Mouse (Mus musculus) intestine, embryonic 16.5 days (tissue): ENCODE data around the gene Polr3e. TPM values are rescaled to one million over a fixed set of nuclear protein-coding genes. Genes with fewer than 3 reads are reported as not detected.

Source experiments
- ATAC-seq: fragments of 200-750 bp; cut with Nextera tagmentation; 2 replicates; pipeline ENCODE4 v1.8.0; 2017; ENCODE audit warnings: moderate TSS enrichment, moderate library complexity
- H3K27ac ChIP-seq: fragments of 300-500 bp; sonication (generic); 2 replicates; pipeline ENCODE4 v1.5.1; 2014; ENCODE audit warnings: mild to moderate bottlenecking, low read length
- H3K27me3 ChIP-seq: fragments of 300-500 bp; sonication (generic); replicated peaks from 2 replicates; pipeline ENCODE4 v1.6.1; 2014; ENCODE audit warnings: low read length, control low read depth, mixed read lengths; ENCODE audit not compliant: control insufficient read depth, insufficient read depth
- H3K36me3 ChIP-seq: fragments of 300-500 bp; sonication (generic); 2 replicates; pipeline ENCODE4 v1.6.1; 2014; ENCODE audit warnings: low read length, control low read depth; ENCODE audit not compliant: control insufficient read depth, insufficient read depth
- H3K4me1 ChIP-seq: fragments of 300-500 bp; sonication (generic); 2 replicates; pipeline ENCODE4 v1.6.1; 2014; ENCODE audit warnings: low read length, control low read depth, mixed read lengths; ENCODE audit not compliant: control insufficient read depth, insufficient read depth
- H3K4me2 ChIP-seq: fragments of 300-500 bp; sonication (generic); 2 replicates; pipeline ENCODE4 v1.6.1; 2014; ENCODE audit warnings: low read depth, low read length, control low read depth
- H3K4me3 ChIP-seq: fragments of 300-500 bp; sonication (generic); 2 replicates; pipeline ENCODE4 v1.5.1; 2014; ENCODE audit warnings: mild to moderate bottlenecking, low read length
- H3K9ac ChIP-seq: fragments of 300-500 bp; sonication (generic); 2 replicates; pipeline ENCODE4 v1.6.1; 2014; ENCODE audit warnings: low read depth, low read length
- H3K9me3 ChIP-seq: fragments of 300-500 bp; sonication (generic); 2 replicates; pipeline ENCODE4 v1.6.1; 2016; ENCODE audit warnings: low read length, control low read depth; ENCODE audit not compliant: control insufficient read depth
- WGBS: fragments of 180-500 bp; shearing (Covaris S2); extraction: QIAGEN DNeasy Blood & Tissue Kit; methylation state at CpG from one replicate; pipeline ENCODE4 v1.1.7; 2014; 5-methylcytosine and 5-hydroxymethylcytosine counted together
- polyA plus RNA-seq: library from polyadenylated mRNA; unstranded; fragments of >200 nt; fragmentation: Nextera tagmentation; extraction: Ambion mirVana; gene quantifications from 2 replicates; pipeline ENCODE4 v1.2.1, GENCODE M21; 2015

The Polr3e gene
- polyA plus RNA-seq, 1 experiment from 2014 or later: 37.5 TPM

DNA sequence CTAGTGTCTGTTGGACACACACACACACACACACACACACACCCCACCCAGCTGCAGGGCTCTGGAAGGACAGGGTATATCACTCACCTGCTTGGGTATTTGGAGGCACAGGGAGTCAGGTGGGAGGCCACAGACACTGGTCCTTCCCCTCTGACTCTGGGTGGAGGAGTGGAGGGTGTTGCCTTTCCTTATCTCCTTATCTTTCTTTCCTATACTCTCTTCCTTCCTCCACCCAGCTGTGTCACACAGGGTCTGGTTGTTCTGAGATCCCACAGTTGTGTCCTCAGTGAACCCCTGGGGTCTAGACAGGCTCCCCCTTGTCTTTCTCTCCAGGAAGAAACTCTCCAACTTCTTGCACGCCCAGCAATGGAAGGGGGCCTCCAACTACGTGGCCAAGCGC is 37.6 kb upstream of the Polr3e start:
- Histone ChIP-seq H3K9me3 (no peaks in the 10 kb centered on the region), H3K36me3 (peaks cover 10% of the 10 kb centered on the region), H3K9ac (no peak overlapping the region), H3K4me2 (no peak overlapping the region), H3K27ac (no peak overlapping the region), H3K27me3 (no peaks in the 10 kb centered on the region), H3K4me1 (peaks cover under 1% of the 10 kb centered on the region; the same call in 1 of the 2 replicates), H3K4me3 (no peak overlapping the region)
- 89% methylated on average over 3 of the region's 3 CpGs for WGBS
- no peak for ATAC-seq

DNA sequence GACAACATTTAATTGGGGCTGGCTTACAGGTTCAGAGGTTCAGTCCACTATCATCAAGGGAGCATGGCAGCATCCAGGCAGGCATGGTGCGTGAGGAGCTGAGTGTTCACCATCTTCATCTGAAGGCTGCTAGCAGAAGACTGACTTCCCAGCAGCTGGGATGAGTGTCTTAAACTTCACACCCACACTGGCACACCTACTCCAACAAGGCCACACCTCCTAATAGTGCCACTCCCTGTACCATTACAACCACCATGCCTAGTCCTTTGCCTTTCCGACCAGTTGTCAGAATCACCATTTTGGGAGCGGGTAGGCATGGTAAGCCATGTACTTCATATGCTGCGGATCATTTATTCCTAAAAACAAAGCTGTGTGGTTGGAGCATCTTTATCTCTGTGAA is 36.8 kb upstream of the Polr3e start:
- Histone ChIP-seq H3K36me3 (peaks cover 16% of the 10 kb centered on the region), H3K27ac (no peak overlapping the region), H3K4me1 (no peaks in the 10 kb centered on the region), H3K9me3 (no peaks in the 10 kb centered on the region), H3K9ac (no peak overlapping the region), H3K27me3 (no peaks in the 10 kb centered on the region), H3K4me3 (no peak overlapping the region), H3K4me2 (no peak overlapping the region)
- no peak for ATAC-seq
- 93% methylated on average over 4 of the region's 4 CpGs for WGBS

DNA sequence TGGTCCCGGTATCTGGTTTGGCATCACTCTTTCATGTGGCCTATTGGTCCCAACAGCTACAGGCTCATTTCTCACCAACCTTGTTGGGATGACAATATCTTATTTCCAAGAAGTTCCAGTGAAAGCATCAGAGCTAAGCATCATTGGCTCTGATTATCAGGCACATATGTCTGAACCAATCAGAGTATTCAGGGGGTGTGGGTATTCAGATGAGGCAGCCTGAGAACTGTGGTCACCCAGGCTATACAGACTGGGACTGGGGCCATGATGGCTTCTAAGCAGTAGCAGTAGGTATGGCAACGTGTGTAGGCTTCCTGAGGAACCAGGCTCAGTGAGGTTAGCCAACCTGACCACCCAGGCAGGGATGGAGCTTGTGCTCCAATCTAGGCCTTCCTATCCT is 36.1 kb upstream of the Polr3e start:
- Histone ChIP-seq H3K27me3 (no peaks in the 10 kb centered on the region), H3K36me3 (peaks cover 18% of the 10 kb centered on the region), H3K9me3 (no peaks in the 10 kb centered on the region), H3K27ac (no peak overlapping the region), H3K4me1 (no peaks in the 10 kb centered on the region), H3K4me3 (no peak overlapping the region), H3K9ac (no peak overlapping the region), H3K4me2 (no peak overlapping the region)
- WGBS: 64% methylated on average over 2 of the region's 2 CpGs
- no peak for ATAC-seq

DNA sequence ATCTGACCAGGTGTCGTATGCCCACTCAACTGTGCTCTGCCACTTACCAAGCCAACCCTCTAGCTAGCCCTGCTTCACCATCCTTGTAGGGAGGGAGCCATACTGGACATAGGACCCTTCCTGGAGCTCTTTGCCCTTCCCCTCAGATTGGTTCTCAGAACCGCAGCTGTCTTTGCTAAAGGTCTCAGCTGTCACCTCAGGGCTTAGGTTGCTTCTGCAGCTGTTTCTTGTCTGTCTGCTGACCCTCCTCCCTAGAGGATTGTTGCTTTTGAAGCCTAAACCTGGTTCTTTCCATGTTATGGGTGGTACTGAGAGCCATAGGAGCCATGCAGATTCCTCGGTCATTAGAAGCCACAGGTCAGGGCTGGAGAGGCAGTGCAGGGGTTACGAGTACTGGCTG is 34.9 kb upstream of the Polr3e start:
- Histone ChIP-seq H3K27ac (no peak overlapping the region), H3K4me1 (no peaks in the 10 kb centered on the region), H3K4me3 (no peak overlapping the region), H3K9me3 (no peaks in the 10 kb centered on the region), H3K27me3 (no peaks in the 10 kb centered on the region), H3K9ac (no peak overlapping the region), H3K36me3 (peaks cover 18% of the 10 kb centered on the region), H3K4me2 (no peak overlapping the region)
- ATAC-seq: no peak
- WGBS: 80% methylated on average over 4 of the region's 4 CpGs

DNA sequence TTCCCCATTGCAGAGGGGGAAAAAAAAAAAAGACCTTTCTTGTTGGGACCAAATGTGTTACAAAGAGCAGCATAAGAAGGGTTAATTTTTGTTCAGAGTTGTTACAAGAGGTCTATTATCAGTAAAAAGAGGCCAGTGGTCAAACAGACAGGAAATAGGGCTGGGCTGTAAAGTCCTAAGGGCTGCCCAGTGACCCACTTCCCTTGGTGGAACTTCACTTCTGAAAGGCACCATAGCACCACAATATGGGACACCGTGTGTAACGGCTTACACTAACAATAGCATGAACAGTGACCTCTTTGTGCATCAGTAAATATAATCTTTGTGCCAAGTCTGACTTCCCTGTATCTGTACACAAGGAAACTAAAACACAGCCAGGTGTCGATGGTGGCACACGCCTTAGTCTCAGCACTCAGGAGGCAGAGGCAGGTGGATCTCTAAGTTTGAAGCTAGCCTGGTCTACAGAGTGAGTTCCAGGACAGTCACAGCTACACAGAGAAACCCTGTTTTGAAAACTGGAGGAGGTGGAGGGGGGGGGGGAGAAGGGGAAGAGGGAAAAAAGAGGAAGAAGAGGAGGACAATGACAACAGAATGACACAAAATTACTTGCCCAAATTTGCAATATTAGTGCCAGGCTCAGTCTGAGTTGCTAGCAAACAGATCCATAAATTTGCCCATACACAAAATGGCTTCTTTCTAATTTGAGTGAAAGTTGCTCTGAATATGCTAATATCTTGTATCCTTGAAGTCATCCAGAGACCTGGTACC is 33.8 kb upstream of the Polr3e start:
- Histone ChIP-seq H3K4me3 (no peak overlapping the region), H3K36me3 (peaks cover 19% of the 10 kb centered on the region), H3K4me1 (no peaks in the 10 kb centered on the region), H3K9me3 (no peaks in the 10 kb centered on the region), H3K9ac (no peak overlapping the region), H3K27ac (no peak overlapping the region), H3K27me3 (no peaks in the 10 kb centered on the region), H3K4me2 (no peak overlapping the region)
- 83% methylated on average over 4 of the region's 4 CpGs for WGBS
- ATAC-seq: no peak

DNA sequence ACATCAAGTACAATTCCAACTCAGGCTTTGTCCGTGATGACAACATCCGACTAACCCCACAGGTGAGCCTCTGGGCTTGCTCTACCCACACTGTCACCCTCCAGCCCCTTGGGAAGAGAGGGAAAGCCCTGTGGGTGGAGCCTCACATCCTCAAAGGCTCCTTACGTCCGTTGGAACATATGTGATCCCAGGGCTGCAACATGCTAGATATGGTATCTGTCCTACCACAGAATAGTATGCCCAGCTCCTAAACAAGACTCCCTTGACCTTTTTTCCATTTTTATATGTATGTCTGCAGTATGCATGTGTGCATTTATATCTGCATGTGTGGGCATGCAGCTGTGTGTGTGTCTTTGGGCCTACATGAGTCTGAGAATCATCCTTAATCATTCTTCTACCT is 32.8 kb upstream of the Polr3e start:
- Histone ChIP-seq H3K27me3 (no peaks in the 10 kb centered on the region), H3K4me3 (no peak overlapping the region), H3K36me3 (peaks cover 23% of the 10 kb centered on the region), H3K9me3 (no peaks in the 10 kb centered on the region), H3K4me2 (no peak overlapping the region), H3K9ac (no peak overlapping the region), H3K27ac (no peak overlapping the region), H3K4me1 (no peaks in the 10 kb centered on the region)
- WGBS: 94% methylated on average over 4 of the region's 4 CpGs
- ATAC-seq: no peak

DNA sequence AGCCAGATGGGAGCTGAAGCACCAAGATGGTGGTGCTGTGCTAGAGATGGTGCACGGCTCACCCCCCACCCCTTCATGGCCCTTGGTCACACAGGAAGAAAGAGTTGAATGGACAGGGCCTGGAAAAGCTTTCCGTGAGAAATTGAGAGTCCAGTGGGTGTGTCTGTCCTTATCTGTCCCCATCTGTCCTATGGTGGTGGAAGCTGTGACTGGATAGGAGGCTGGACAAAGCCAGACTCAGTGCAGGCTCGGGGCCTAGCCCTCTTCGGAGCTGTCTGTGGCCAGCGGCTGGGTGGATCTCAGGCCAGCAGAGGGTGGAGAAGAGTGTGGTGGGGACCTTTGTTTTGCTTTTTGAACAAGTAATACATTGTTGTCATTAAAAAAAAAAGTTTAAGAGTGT is 24.4 kb upstream of the Polr3e start:
- Histone ChIP-seq H3K4me1 (no peaks in the 10 kb centered on the region), H3K36me3 (peaks cover 21% of the 10 kb centered on the region), H3K4me3 (no peak overlapping the region), H3K27ac (no peak overlapping the region), H3K4me2 (no peak overlapping the region), H3K9ac (no peak overlapping the region), H3K9me3 (no peaks in the 10 kb centered on the region), H3K27me3 (no peaks in the 10 kb centered on the region)
- no peak for ATAC-seq
- WGBS: 77% methylated on average over 5 of the region's 5 CpGs

DNA sequence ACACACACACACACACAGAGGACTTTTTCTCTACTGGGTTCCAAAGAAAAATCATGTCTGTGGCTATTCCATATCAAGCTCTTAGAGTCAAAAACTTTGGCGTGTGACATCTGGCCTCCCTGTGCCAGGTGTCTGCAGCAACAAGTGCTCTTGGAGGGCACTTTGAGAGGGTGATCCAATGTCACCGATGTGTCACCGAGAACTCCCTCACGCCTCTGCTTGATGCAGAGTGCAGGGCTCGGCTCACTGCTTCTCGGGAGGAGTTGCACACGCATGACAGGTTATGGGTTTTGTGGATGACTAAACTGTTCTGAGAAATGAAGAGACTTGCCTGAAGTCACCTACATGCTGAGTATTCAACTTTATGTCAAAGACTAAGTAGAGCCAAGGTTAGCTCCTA is 20.5 kb upstream of the Polr3e start:
- H3K4me2 ChIP-seq: no peak overlapping the region
- H3K36me3 ChIP-seq: peaks cover 9% of the 10 kb centered on the region; the same call in 1 of the 2 replicates
- H3K27me3 ChIP-seq: no peaks in the 10 kb centered on the region
- H3K4me1 ChIP-seq: no peaks in the 10 kb centered on the region
- no peak overlapping the region for H3K4me3 ChIP-seq
- H3K9me3 ChIP-seq: no peaks in the 10 kb centered on the region
- H3K9ac ChIP-seq: no peak overlapping the region
- H3K27ac ChIP-seq: no peak overlapping the region
- 93% methylated on average over 7 of the region's 7 CpGs for WGBS
- ATAC-seq: no peak

DNA sequence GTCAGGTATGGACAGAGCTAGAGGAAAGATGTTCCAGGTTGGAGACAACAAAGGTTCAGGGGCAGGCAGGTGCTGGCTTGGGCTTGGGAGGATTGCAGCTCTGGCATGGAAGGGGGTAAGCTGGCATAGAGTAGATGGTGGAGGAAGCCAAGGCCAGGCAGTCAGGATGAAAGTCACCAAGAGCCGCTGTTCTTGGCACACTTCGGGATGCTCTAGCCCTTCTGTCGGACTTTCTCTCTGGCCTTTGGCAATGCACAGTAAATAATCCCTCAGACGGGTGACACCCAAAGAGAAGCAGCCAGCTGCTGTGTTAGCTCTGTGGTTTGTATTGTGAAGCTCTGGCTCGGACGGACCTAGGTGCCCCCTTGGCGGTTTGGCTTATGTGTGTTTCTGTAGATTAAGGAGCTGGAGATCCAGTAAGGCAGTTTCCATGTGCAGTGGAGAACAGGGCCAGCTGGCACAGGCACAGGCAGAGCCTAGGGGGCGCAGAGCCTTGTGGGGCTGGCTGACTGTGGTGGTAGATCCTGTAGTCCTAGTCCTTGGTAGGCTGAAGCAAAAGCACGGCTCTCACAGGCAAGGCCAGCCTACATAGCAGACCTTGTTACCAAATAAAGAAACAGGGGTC is 19.7 kb upstream of the Polr3e start:
- no peak overlapping the region for H3K4me3 ChIP-seq
- H3K27me3 ChIP-seq: no peaks in the 10 kb centered on the region
- H3K9me3 ChIP-seq: no peaks in the 10 kb centered on the region
- no peaks in the 10 kb centered on the region for H3K4me1 ChIP-seq
- ATAC-seq: no peak
- whole genome bisulfite sequencing: 75% methylated on average over 9 of the region's 9 CpGs
- peaks cover 8% of the 10 kb centered on the region; the same call in 1 of the 2 replicates for H3K36me3 ChIP-seq
- no peak overlapping the region for H3K4me2 ChIP-seq
- no peak overlapping the region for H3K9ac ChIP-seq
- H3K27ac ChIP-seq: no peak overlapping the region
